Mouse (Mus musculus) brain, embryonic 14.5 days (tissue): ENCODE results near the gene Ift122.

Experiments
- CTCF ChIP-seq: fragments of 200-500 bp; IDR thresholded peaks from 2 replicates; pipeline ENCODE4 v1.5.1; 2012; ENCODE audit warnings: inconsistent platforms, mild to moderate bottlenecking, moderate library complexity, borderline replicate concordance; ENCODE audit not compliant: insufficient read depth, insufficient read length; ENCODE audit errors: extremely low read depth
- POLR2A ChIP-seq: fragments of 200-500 bp; IDR thresholded peaks from 2 replicates; pipeline ENCODE4 v1.6.1; 2012; ENCODE audit warnings: mild to moderate bottlenecking, inconsistent platforms, borderline replicate concordance; ENCODE audit not compliant: poor library complexity, insufficient read depth, insufficient read length, severe bottlenecking; ENCODE audit errors: extremely low read depth

DNA sequence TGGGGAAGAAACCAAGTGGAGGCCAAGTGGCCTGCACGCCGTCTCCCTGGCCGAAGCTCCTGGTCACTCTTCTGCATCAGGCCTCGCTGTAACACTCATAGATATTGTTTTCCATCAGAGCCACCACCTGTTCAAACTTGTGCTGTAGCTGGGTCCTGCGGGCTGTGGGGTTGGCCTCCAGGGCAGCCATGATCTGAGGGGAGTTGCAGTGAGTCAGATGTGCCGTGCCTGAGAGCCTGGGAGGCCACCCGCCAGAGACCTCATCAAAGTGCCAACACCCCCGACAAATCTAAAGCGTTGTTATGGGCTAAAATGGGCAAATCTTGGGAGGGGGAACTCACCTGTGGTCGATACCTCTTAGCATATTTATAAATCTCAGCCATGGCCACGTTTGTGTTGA lies 102.4 kb downstream of the Ift122 start:
- TF ChIP-seq CTCF (no peak), POLR2A (no peak)
